ENCODE assay signal across 9 mouse cellular contexts in genomic region chr3:25108997-25109396, GRCm38 (mm10). TPM values are rescaled to one million over a fixed set of nuclear protein-coding genes. Genes with fewer than 3 reads are reported as not detected.
DNase-seq lines count a peak whose midpoint lies in the region; ATAC-seq lines count a peak whose summit lies in the region.
"Had no signal": no experiment of that assay in that cellular context is flagged by ENCODE, and none has a peak within 500 bp of the region (broad histone marks: within the 10 kb centered on the region; RNA-seq: fewer than 3 reads in every experiment).

No protein-coding gene starts in this region.

- no peaks in the 10 kb centered on the region for H3K36me3 ChIP-seq in kidney, embryonic 16.5 days (ENCODE audit: insufficient read depth, low read length)
- no peaks in the 10 kb centered on the region for H3K36me3 ChIP-seq in embryonic facial prominence, embryonic 15.5 days

- DNase-seq in kidney, postnatal 36 days, result no peak
- DNase-seq in gastrocnemius, postnatal 14 days, result peak; percentile 44
- peak; percentile 80 for DNase-seq in lung, postnatal 10 days
- DNase-seq in right cerebral cortex, postnatal 25 days, result no peak
- DNase-seq in layer of hippocampus, adult 8-10 months (ENCODE audit: low spot score in 2 of 2), result no peak

- intact Hi-C loops in gastrocnemius, postnatal 14 days (cut with DNase I; ENCODE audit: low total_unique reads), result no loop called here

- no peak overlapping the region for H3K4me2 ChIP-seq in kidney, embryonic 16.5 days (replicated peaks; ENCODE audit: low read depth, low read length)
- H3K4me2 ChIP-seq in embryonic facial prominence, embryonic 15.5 days (replicated peaks), result no peak overlapping the region
- H3K4me2 ChIP-seq: forebrain, embryonic 13.5 days had no signal

- no peaks in the 10 kb centered on the region for H3K9me3 ChIP-seq in kidney, embryonic 16.5 days (ENCODE audit: low read length)
- H3K9me3 ChIP-seq in embryonic facial prominence, embryonic 15.5 days (replicated peaks), result no peaks in the 10 kb centered on the region
- H3K9me3 ChIP-seq: forebrain, embryonic 13.5 days had no signal

- H3K9ac ChIP-seq in kidney, embryonic 16.5 days (replicated peaks; ENCODE audit: low read length), result no peak overlapping the region
- no peak overlapping the region for H3K9ac ChIP-seq in embryonic facial prominence, embryonic 15.5 days
- H3K9ac ChIP-seq: forebrain, embryonic 13.5 days had no signal

- peak; percentile 82 for ATAC-seq in kidney, embryonic 16.5 days (ENCODE audit: low FRiP score, low TSS enrichment)
- peak; percentile 73; the same call in 1 of the 2 replicates for ATAC-seq in embryonic facial prominence, embryonic 15.5 days (ENCODE audit: insufficient number of reproducible peaks, low FRiP score, low TSS enrichment, low read depth)
- ATAC-seq: forebrain, embryonic 13.5 days had no signal

- WGBS in kidney, embryonic 16.5 days, result 38% methylated on average over 3 of the region's 3 CpGs
- 33% methylated on average over 3 of the region's 3 CpGs for WGBS in embryonic facial prominence, embryonic 15.5 days

- no peaks in the 10 kb centered on the region for H3K4me1 ChIP-seq in kidney, embryonic 16.5 days (ENCODE audit: insufficient read depth, low read length)
- peaks cover 2% of the 10 kb centered on the region; the same call in 1 of the 2 replicates for H3K4me1 ChIP-seq in embryonic facial prominence, embryonic 15.5 days
- H3K4me1 ChIP-seq: forebrain, embryonic 13.5 days had no signal

- H3K27ac ChIP-seq in kidney, embryonic 16.5 days (ENCODE audit: low read length), result no peak overlapping the region
- H3K27ac ChIP-seq in embryonic facial prominence, embryonic 15.5 days (replicated peaks), result no peak overlapping the region
- H3K27ac ChIP-seq: forebrain, embryonic 13.5 days had no signal

- no peaks in the 10 kb centered on the region for H3K27me3 ChIP-seq in kidney, embryonic 16.5 days (ENCODE audit: insufficient read depth, low read length)
- H3K27me3 ChIP-seq in embryonic facial prominence, embryonic 15.5 days, result no peaks in the 10 kb centered on the region
- H3K27me3 ChIP-seq: forebrain, embryonic 13.5 days had no signal

- no peak overlapping the region for H3K4me3 ChIP-seq in kidney, embryonic 16.5 days (ENCODE audit: low read length)
- H3K4me3 ChIP-seq in embryonic facial prominence, embryonic 15.5 days (replicated peaks), result no peak overlapping the region
- H3K4me3 ChIP-seq: forebrain, embryonic 13.5 days had no signal

RNA-seq across cellular contexts. Expression of gene Naaladl2, which starts 35.1 kb away (rescaled TPM):
- 3.3 and 3.9 TPM in 2 replicates for polyA plus RNA-seq in kidney, embryonic 16.5 days (2015; fragmentation: Nextera tagmentation; extraction: Ambion mirVana)
- polyA plus RNA-seq in embryonic facial prominence, embryonic 15.5 days (2015; fragmentation: Nextera tagmentation; extraction: Ambion mirVana), result 2.9 and 3.6 TPM in 2 replicates
- 1 to 10 TPM; 1.5 to 1.7 TPM for total RNA-seq in gastrocnemius, postnatal 14 days (2021)
- total RNA-seq in layer of hippocampus, adult 8-10 months (2022), result 1 to 10 TPM; 2.9 to 4.6 (median 3.0) TPM
- total RNA-seq: monocyte, adult 5-6 weeks had no signal

Comparison
In these comparisons a context has a peak if more than half of its experiments do, and no peak if none do; other contexts are left out.
1. DNase-seq: peak in gastrocnemius, postnatal 14 days (single experiment) and lung, postnatal 10 days (single experiment); none in kidney, postnatal 36 days (0 of 2), right cerebral cortex, postnatal 25 days (single experiment) and layer of hippocampus, adult 8-10 months (0 of 2).